In the genomic region with DNA sequence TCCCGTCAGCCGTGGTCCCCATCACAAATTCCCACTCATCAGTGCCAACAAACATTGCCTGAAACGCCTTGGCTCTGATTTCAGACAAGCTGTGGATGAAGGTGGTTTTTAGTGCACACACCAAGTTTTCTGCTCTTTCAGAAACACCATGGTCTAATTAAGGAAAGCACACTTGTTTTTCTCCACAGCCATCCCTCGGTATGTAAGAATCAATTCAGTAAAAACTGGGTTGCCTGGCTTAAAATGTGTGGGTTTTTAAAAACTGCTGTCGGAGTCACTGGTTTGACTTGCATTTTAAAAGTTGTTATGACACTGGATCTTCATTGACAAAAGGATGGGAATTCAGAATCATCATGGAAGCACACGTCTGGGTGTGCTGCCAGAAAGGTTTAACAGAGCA, we compare ENCODE assay signal across 18 mouse cellular contexts.
"Had no signal": no experiment of that assay in that cellular context is flagged by ENCODE, and none has a peak within 500 bp of the region (broad histone marks: within the 10 kb centered on the region; RNA-seq: fewer than 3 reads in every experiment).

No protein-coding gene starts in this region.

- DNase-seq: lung, adult 18-20 months; lung, embryonic 14.5 days; lung, postnatal 10 days; lung, postnatal 4 days; retina, postnatal 1 day; right cerebral cortex, adult 18-20 months; right cerebral cortex, postnatal 25 days; right cerebral cortex, postnatal 4 days; spleen, adult 18-20 months; thymus, adult 2 months; thymus, postnatal 25 days; thymus, postnatal 4 days had no signal

- H3K36me3 ChIP-seq: midbrain, embryonic 10.5 days; midbrain, embryonic 13.5 days; midbrain, embryonic 15.5 days; neural tube, embryonic 13.5 days; neural tube, embryonic 15.5 days had no signal

- H3K4me3 ChIP-seq: midbrain, embryonic 10.5 days; midbrain, embryonic 13.5 days; midbrain, embryonic 15.5 days; myocyte; neural tube, embryonic 13.5 days; neural tube, embryonic 15.5 days had no signal

- H3K4me1 ChIP-seq: midbrain, embryonic 10.5 days; midbrain, embryonic 13.5 days; midbrain, embryonic 15.5 days; neural tube, embryonic 15.5 days had no signal

- H3K27me3 ChIP-seq: midbrain, embryonic 13.5 days; midbrain, embryonic 15.5 days; neural tube, embryonic 13.5 days; neural tube, embryonic 15.5 days had no signal

- H3K9ac ChIP-seq: lung, embryonic 14.5 days; midbrain, embryonic 13.5 days; midbrain, embryonic 15.5 days; neural tube, embryonic 13.5 days; neural tube, embryonic 15.5 days had no signal

- ATAC-seq: midbrain, embryonic 13.5 days; midbrain, embryonic 15.5 days had no signal

- H3K4me2 ChIP-seq: lung, embryonic 14.5 days; midbrain, embryonic 13.5 days; midbrain, embryonic 15.5 days; neural tube, embryonic 13.5 days; neural tube, embryonic 15.5 days had no signal

- H3K9me3 ChIP-seq: midbrain, embryonic 13.5 days; midbrain, embryonic 15.5 days; neural tube, embryonic 15.5 days had no signal

- H3K27ac ChIP-seq: midbrain, embryonic 10.5 days; midbrain, embryonic 13.5 days; midbrain, embryonic 15.5 days; neural tube, embryonic 13.5 days; neural tube, embryonic 15.5 days had no signal
